Mouse (Mus musculus) liver, adult 2 months (tissue): ENCODE data around the gene Foxn2. TPM values are rescaled to one million over a fixed set of nuclear protein-coding genes. Genes with fewer than 3 reads are reported as not detected.

Experiments used
- DNase-seq: peaks from one replicate; pipeline ENCODE4 v3.0.0-alpha.2; 2011; ENCODE audit warnings: low read depth, low spot score; ENCODE audit errors: extremely low read depth
- H3K27ac ChIP-seq: fragments of 200-500 bp; replicated peaks from 2 replicates; pipeline ENCODE4 v1.5.1; 2012; ENCODE audit warnings: low read depth, mild to moderate bottlenecking, control low read depth, inconsistent platforms, low read length; ENCODE audit not compliant: insufficient read depth
- H3K27me3 ChIP-seq: fragments of 200-500 bp; 2 replicates; pipeline ENCODE4 v1.6.1; 2012; ENCODE audit warnings: mild to moderate bottlenecking, moderate library complexity, low read length, inconsistent platforms; ENCODE audit not compliant: control insufficient read depth, insufficient read depth
- H3K36me3 ChIP-seq: fragments of 200-500 bp; 2 replicates; pipeline ENCODE4 v1.6.1; 2012; ENCODE audit warnings: low read length, inconsistent platforms; ENCODE audit not compliant: control insufficient read depth, insufficient read depth
- H3K4me1 ChIP-seq: fragments of 200-500 bp; 2 replicates; pipeline ENCODE4 v1.6.1; 2011; ENCODE audit warnings: low read length; ENCODE audit not compliant: control insufficient read depth, insufficient read depth
- H3K4me3 ChIP-seq: fragments of 200-500 bp; 2 replicates; pipeline ENCODE4 v1.5.1; 2011; ENCODE audit warnings: low read depth, mild to moderate bottlenecking, control low read depth, low read length, moderate library complexity; ENCODE audit not compliant: insufficient read depth
- H3K79me2 ChIP-seq: fragments of 200-500 bp; 2 replicates; pipeline ENCODE4 v1.6.1; 2012; ENCODE audit warnings: inconsistent platforms, mild to moderate bottlenecking, low read length, moderate library complexity; ENCODE audit not compliant: control insufficient read depth, insufficient read depth
- H3K9ac ChIP-seq: fragments of 200-500 bp; 2 replicates; pipeline ENCODE4 v1.6.1; 2012; ENCODE audit warnings: low read depth, mild to moderate bottlenecking, control low read depth, inconsistent platforms, low read length
- CTCF ChIP-seq: fragments of 200-500 bp; IDR thresholded peaks from 2 replicates; pipeline ENCODE4 v1.5.1; 2011; ENCODE audit warnings: low read depth, low read length, control low read depth
- POLR2A ChIP-seq: fragments of 200-500 bp; IDR thresholded peaks from 2 replicates; pipeline ENCODE4 v1.6.1; 2011; ENCODE audit warnings: low read length, control low read depth; ENCODE audit not compliant: insufficient read depth; ENCODE audit errors: extremely low read depth
- WGBS: fragments of 180-500 bp; shearing (Covaris S2); methylation state at CpG from one replicate; pipeline ENCODE4 v1.1.7; 2018; 5-methylcytosine and 5-hydroxymethylcytosine counted together
- polyA plus RNA-seq: library from polyadenylated mRNA; depleted of rRNA; stranded (reverse); fragments of >200 nt; gene quantifications from 2 replicates; pipeline ENCODE4 v1.2.3, GENCODE M21; 2012
- total RNA-seq: library from RNA; depleted of rRNA; stranded (reverse); fragments of >200 nt; gene quantifications from 2 replicates; pipeline ENCODE4 v1.2.3, GENCODE M21; 2014

The Foxn2 gene
- total and polyA plus RNA-seq, 2 experiments, result 2.9 to 12.3 TPM

DNA sequence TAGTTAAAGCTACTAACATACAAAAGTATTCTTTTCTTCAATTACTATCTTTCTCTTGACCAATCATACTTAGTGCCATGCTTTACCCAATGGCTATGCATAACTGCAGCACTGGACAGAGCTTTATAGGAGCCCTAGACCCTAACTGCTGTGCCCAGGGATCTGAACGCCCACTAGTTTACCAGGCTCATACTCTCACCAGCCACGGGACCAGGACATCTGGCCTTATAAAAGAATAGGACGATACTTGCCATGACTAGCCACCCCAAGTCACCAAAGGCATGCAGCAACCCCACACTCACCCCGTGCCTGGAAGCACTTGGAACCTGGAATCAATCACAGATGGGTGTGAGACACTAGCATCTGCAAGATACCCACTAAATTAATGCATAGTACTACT, 20.1 kb upstream of the Foxn2 start:
- no peaks in the 10 kb centered on the region for H3K27me3 ChIP-seq
- H3K27ac ChIP-seq, result no peak overlapping the region
- DNase-seq, result no peak
- no peak overlapping the region for H3K4me3 ChIP-seq
- H3K4me1 ChIP-seq, result no peaks in the 10 kb centered on the region
- no peaks in the 10 kb centered on the region for H3K36me3 ChIP-seq
- no peak overlapping the region for H3K9ac ChIP-seq
- TF ChIP-seq CTCF (no peak), POLR2A (no peak)
- H3K79me2 ChIP-seq, result no peaks in the 10 kb centered on the region
- 89% methylated on average over 4 of the region's 4 CpGs for WGBS

- TF ChIP-seq CTCF (no peak), POLR2A (no peak)
- Histone ChIP-seq H3K4me3 (no peak overlapping the region), H3K27me3 (no peaks in the 10 kb centered on the region), H3K27ac (no peak overlapping the region), H3K36me3 (no peaks in the 10 kb centered on the region), H3K9ac (no peak overlapping the region), H3K79me2 (no peaks in the 10 kb centered on the region), H3K4me1 (no peaks in the 10 kb centered on the region)
- WGBS, result 84% methylated on average over 6 of the region's 6 CpGs
- no peak for DNase-seq
Observed at GRCm38 (mm10) chr17:88421246-88421645, 19.3 kb upstream of the Foxn2 start.

DNA sequence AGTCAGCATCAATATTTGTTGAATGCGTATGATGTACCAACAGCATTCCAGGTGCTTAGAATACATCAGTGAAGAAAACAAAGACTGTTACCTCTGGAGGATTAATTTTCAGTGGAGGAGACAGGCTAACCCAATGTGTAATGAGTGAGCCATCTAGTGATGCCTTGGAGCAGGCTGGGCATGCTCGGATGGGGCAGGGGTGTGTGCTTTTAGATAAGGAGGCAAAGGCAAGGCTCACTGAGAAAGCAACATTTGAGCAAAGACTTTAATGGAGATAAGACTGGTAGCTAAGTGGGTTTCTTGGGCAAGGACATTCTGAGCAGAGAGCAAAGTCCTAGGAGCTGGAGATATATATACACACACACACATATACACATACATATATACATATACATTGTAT, 9.8 kb upstream of the Foxn2 start:
- Histone ChIP-seq H3K4me1 (no peaks in the 10 kb centered on the region), H3K79me2 (no peaks in the 10 kb centered on the region), H3K36me3 (no peaks in the 10 kb centered on the region), H3K4me3 (no peak overlapping the region), H3K27me3 (no peaks in the 10 kb centered on the region), H3K9ac (no peak overlapping the region), H3K27ac (no peak overlapping the region)
- no peak for DNase-seq
- WGBS, result 84% methylated on average over 2 of the region's 2 CpGs
- no peak for TF ChIP-seq CTCF
- no peak for TF ChIP-seq POLR2A

DNA sequence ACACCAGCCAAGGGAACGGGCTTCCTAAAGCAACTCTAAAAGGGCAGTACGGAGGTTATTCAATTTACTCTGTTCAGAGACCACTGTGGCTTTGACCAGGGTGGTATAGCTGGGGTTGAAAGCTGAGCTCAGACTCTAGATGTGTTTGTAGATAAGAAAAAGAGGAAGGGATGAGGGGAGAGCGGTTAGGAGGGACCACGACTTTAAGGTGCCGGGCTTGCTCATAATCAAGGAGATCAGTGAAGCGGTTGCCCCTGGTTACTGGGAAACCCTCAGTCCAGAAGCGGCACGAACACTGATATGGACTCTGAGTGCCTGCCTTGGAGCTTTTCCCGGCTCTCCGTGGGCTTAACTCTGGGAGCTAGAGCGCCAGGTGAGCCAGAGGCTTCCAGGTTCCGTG, 9.0 kb upstream of the Foxn2 start:
- Histone ChIP-seq H3K36me3 (no peaks in the 10 kb centered on the region), H3K4me1 (no peaks in the 10 kb centered on the region), H3K79me2 (no peaks in the 10 kb centered on the region), H3K4me3 (no peak overlapping the region), H3K9ac (no peak overlapping the region), H3K27ac (no peak overlapping the region), H3K27me3 (no peaks in the 10 kb centered on the region)
- DNase-seq, result no peak
- TF ChIP-seq POLR2A, result no peak
- TF ChIP-seq CTCF, result no peak
- 92% methylated on average over 12 of the region's 12 CpGs for WGBS

DNA sequence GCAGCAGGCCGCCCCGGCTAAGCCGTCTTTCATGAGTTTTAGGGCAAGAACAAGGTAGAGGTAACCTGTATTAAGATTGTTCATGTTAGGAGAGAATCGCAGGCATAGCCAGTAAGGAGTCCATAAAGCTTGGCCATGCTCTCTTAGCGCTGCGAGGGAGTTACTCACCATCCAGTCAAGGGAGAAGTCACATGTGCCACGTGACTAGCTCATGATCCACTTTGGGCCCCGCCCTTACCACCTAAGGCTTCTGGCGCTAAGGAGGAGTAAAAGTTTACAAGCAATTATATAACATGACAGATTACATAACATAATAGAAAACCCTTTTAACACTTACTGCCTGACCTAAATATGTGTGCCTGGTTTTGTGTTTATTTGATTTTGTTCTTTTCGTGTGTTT, 8.5 kb upstream of the Foxn2 start:
- no peaks in the 10 kb centered on the region for H3K36me3 ChIP-seq
- no peak overlapping the region for H3K27ac ChIP-seq
- no peaks in the 10 kb centered on the region for H3K4me1 ChIP-seq
- H3K9ac ChIP-seq, result no peak overlapping the region
- H3K4me3 ChIP-seq, result no peak overlapping the region
- TF ChIP-seq POLR2A (no peak), CTCF (no peak)
- no peak for DNase-seq
- no peaks in the 10 kb centered on the region for H3K79me2 ChIP-seq
- H3K27me3 ChIP-seq, result no peaks in the 10 kb centered on the region
- WGBS, result 83% methylated on average over 10 of the region's 10 CpGs

- Histone ChIP-seq H3K27ac (no peak overlapping the region), H3K9ac (no peak overlapping the region), H3K79me2 (no peaks in the 10 kb centered on the region), H3K36me3 (no peaks in the 10 kb centered on the region), H3K4me1 (no peaks in the 10 kb centered on the region), H3K4me3 (no peak overlapping the region), H3K27me3 (no peaks in the 10 kb centered on the region)
- no peak for DNase-seq
- no peak for TF ChIP-seq POLR2A
- TF ChIP-seq CTCF, result no peak
- 78% methylated on average over 10 of the region's 10 CpGs for WGBS
Observed at GRCm38 (mm10) chr17:88435322-88435721, 5.2 kb upstream of the Foxn2 start.
